Comparison of ENCODE assay signal across 14 mouse cellular contexts in genomic region chr6:89285561-89286285, GRCm38 (mm10).
A peak's percentile ranks its signal among the peaks of the same experiment; 100 is the strongest.
DNase-seq lines count a peak whose midpoint lies in the region; ATAC-seq lines count a peak whose summit lies in the region.
"Had no signal": no experiment of that assay in that cellular context is flagged by ENCODE, and none has a peak within 500 bp of the region (broad histone marks: within the 10 kb centered on the region; RNA-seq: fewer than 3 reads in every experiment).

No protein-coding gene starts in this region.

- 52% methylated on average over 9 of the region's 9 CpGs for WGBS in forebrain, embryonic 14.5 days
- WGBS in forebrain, embryonic 12.5 days: 50% methylated on average over 9 of the region's 9 CpGs
- 55% methylated on average over 9 of the region's 9 CpGs for WGBS in midbrain, embryonic 14.5 days

- H3K4me1 ChIP-seq in forebrain, embryonic 14.5 days (ENCODE audit: control insufficient read depth, insufficient read depth, low read length): peaks cover 9% of the 10 kb centered on the region; the same call in 1 of the 2 replicates
- peaks cover 24% of the 10 kb centered on the region for H3K4me1 ChIP-seq in forebrain, embryonic 12.5 days
- peaks cover 30% of the 10 kb centered on the region for H3K4me1 ChIP-seq in midbrain, embryonic 14.5 days (ENCODE audit: control insufficient read depth, insufficient read depth, low read length)
- H3K4me1 ChIP-seq: liver, embryonic 12.5 days had no signal

- intact Hi-C loops in left cerebral cortex, postnatal 4 days (cut with DNase I): no loop called here

- no peaks in the 10 kb centered on the region for H3K27me3 ChIP-seq in forebrain, embryonic 14.5 days (replicated peaks; ENCODE audit: control insufficient read depth, insufficient read depth, low read length)
- H3K27me3 ChIP-seq in forebrain, embryonic 12.5 days: peaks cover 1% of the 10 kb centered on the region; the same call in 1 of the 2 replicates
- no peaks in the 10 kb centered on the region for H3K27me3 ChIP-seq in midbrain, embryonic 14.5 days (ENCODE audit: control insufficient read depth, insufficient read depth, low read length)

- no peaks in the 10 kb centered on the region for H3K36me3 ChIP-seq in forebrain, embryonic 14.5 days (ENCODE audit: control insufficient read depth, insufficient read depth, low read length)
- no peaks in the 10 kb centered on the region for H3K36me3 ChIP-seq in forebrain, embryonic 12.5 days (replicated peaks)
- no peaks in the 10 kb centered on the region for H3K36me3 ChIP-seq in midbrain, embryonic 14.5 days (ENCODE audit: control insufficient read depth, insufficient read depth, low read length)
- H3K36me3 ChIP-seq: heart, embryonic 13.5 days; liver, embryonic 12.5 days had no signal

- no peak overlapping the region for H3K9ac ChIP-seq in forebrain, embryonic 14.5 days (ENCODE audit: low read length)
- H3K9ac ChIP-seq in forebrain, embryonic 12.5 days: no peak overlapping the region
- no peak overlapping the region for H3K9ac ChIP-seq in midbrain, embryonic 14.5 days (replicated peaks; ENCODE audit: low read length)
- H3K9ac ChIP-seq: heart, embryonic 13.5 days; liver, embryonic 12.5 days had no signal

- H3K9me3 ChIP-seq in forebrain, embryonic 14.5 days (replicated peaks; ENCODE audit: control insufficient read depth, low read length): no peaks in the 10 kb centered on the region
- peaks cover 5% of the 10 kb centered on the region; the same call in 1 of the 2 replicates for H3K9me3 ChIP-seq in forebrain, embryonic 12.5 days
- 0 out of 2 replicates have a peak, but pooled peaks cover 3% of the 10 kb centered on the region for H3K9me3 ChIP-seq in midbrain, embryonic 14.5 days (ENCODE audit: control insufficient read depth, low read length)

- no peak overlapping the region for H3K4me2 ChIP-seq in forebrain, embryonic 14.5 days (ENCODE audit: low read length)
- H3K4me2 ChIP-seq in forebrain, embryonic 12.5 days: no peak overlapping the region
- no peak overlapping the region for H3K4me2 ChIP-seq in midbrain, embryonic 14.5 days (ENCODE audit: low read length)
- H3K4me2 ChIP-seq: heart, embryonic 13.5 days; liver, embryonic 12.5 days had no signal

- H3K27ac ChIP-seq in forebrain, embryonic 14.5 days (ENCODE audit: low read depth, low read length): no peak overlapping the region
- H3K27ac ChIP-seq in forebrain, embryonic 12.5 days: no peak overlapping the region
- H3K27ac ChIP-seq in midbrain, embryonic 14.5 days (replicated peaks; ENCODE audit: low read depth, low read length): peak overlapping the region; percentile 37; the same call in 1 of the 2 replicates
- H3K27ac ChIP-seq: heart, embryonic 13.5 days; liver, embryonic 12.5 days had no signal

- H3K4me3 ChIP-seq in forebrain, embryonic 14.5 days (ENCODE audit: low read depth, low read length): no peak overlapping the region
- H3K4me3 ChIP-seq in forebrain, embryonic 12.5 days (replicated peaks): no peak overlapping the region
- no peak overlapping the region for H3K4me3 ChIP-seq in midbrain, embryonic 14.5 days (replicated peaks; ENCODE audit: low read depth, low read length)
- H3K4me3 ChIP-seq: heart, embryonic 13.5 days; liver, embryonic 12.5 days had no signal

- peak; percentile 19 for DNase-seq in forebrain, embryonic 14.5 days (ENCODE audit: low spot score)
- DNase-seq in thymus, postnatal 14 days: peak; percentile 30
- DNase-seq in thymus, postnatal 10 days (ENCODE audit: low spot score in 2 of 2): no peak
- DNase-seq in midbrain, embryonic 14.5 days: peak; percentile 42
- no peak for DNase-seq in embryo, embryonic 10 days (ENCODE audit: low spot score)
- DNase-seq in cerebellum, adult 18-20 months: no peak
- no peak for DNase-seq in left cerebral cortex, postnatal 4 days
- DNase-seq: cerebellum, postnatal 25 days; kidney, adult 11 months; kidney, postnatal 10 days; right cerebral cortex, postnatal 14 days had no signal

- peak; percentile 44; the same call in 1 of the 2 replicates for ATAC-seq in forebrain, embryonic 14.5 days
- no peak for ATAC-seq in forebrain, embryonic 12.5 days (ENCODE audit: low FRiP score)
- no peak for ATAC-seq in midbrain, embryonic 14.5 days (ENCODE audit: low FRiP score, low TSS enrichment)

Comparison
In these comparisons a context has a peak if more than half of its experiments do, and no peak if none do; other contexts are left out.
1. DNase-seq: peak in forebrain, embryonic 14.5 days (single experiment), thymus, postnatal 14 days (single experiment) and midbrain, embryonic 14.5 days (single experiment); none in thymus, postnatal 10 days (0 of 2), embryo, embryonic 10 days (single experiment), cerebellum, adult 18-20 months (0 of 2) and left cerebral cortex, postnatal 4 days (single experiment).